In genomic region chr10:67186489-67186888, GRCm38 (mm10) we compare ENCODE assay signal across 9 mouse cellular contexts.
DNase-seq lines count a peak whose midpoint lies in the region; ATAC-seq and TF ChIP-seq lines count a peak whose summit lies in the region.
"Had no signal": no experiment of that assay in that cellular context is flagged by ENCODE, and none has a peak within 500 bp of the region (broad histone marks: within the 10 kb centered on the region; RNA-seq: fewer than 3 reads in every experiment).

No protein-coding gene starts in this region.

- ATAC-seq in kidney, embryonic 14.5 days (ENCODE audit: low FRiP score, low TSS enrichment) = no peak
- ATAC-seq in hindbrain, embryonic 13.5 days (ENCODE audit: low FRiP score) = no peak
- no peak for ATAC-seq in midbrain, embryonic 13.5 days

- no peaks in the 10 kb centered on the region for H3K27me3 ChIP-seq in kidney, embryonic 14.5 days (ENCODE audit: control insufficient read depth, insufficient read depth, low read length)
- no peaks in the 10 kb centered on the region for H3K27me3 ChIP-seq in hindbrain, embryonic 13.5 days
- H3K27me3 ChIP-seq in midbrain, embryonic 13.5 days = no peaks in the 10 kb centered on the region

- no peaks in the 10 kb centered on the region for H3K9me3 ChIP-seq in kidney, embryonic 14.5 days (ENCODE audit: control insufficient read depth, low read length)
- no peaks in the 10 kb centered on the region for H3K9me3 ChIP-seq in hindbrain, embryonic 13.5 days
- H3K9me3 ChIP-seq in midbrain, embryonic 13.5 days = no peaks in the 10 kb centered on the region

- H3K4me3 ChIP-seq in kidney, embryonic 14.5 days (ENCODE audit: low read length) = peak overlapping the region; percentile 48
- peak overlapping the region; percentile 56; the same call in 1 of the 2 replicates for H3K4me3 ChIP-seq in bone marrow macrophage, adult 2 months (ENCODE audit: insufficient read depth, low read length)
- peak overlapping the region; percentile 48 for H3K4me3 ChIP-seq in hindbrain, embryonic 13.5 days
- peak overlapping the region; percentile 43 for H3K4me3 ChIP-seq in midbrain, embryonic 13.5 days (replicated peaks)

- H3K9ac ChIP-seq in kidney, embryonic 14.5 days (ENCODE audit: low read depth, low read length) = peak overlapping the region; percentile 68; the same call in 1 of the 2 replicates
- H3K9ac ChIP-seq in hindbrain, embryonic 13.5 days = peak overlapping the region; percentile 65
- H3K9ac ChIP-seq in midbrain, embryonic 13.5 days (replicated peaks) = peak overlapping the region; percentile 52; the same call in 1 of the 2 replicates

- TF ChIP-seq CTCF in bone marrow macrophage, adult 2 months (IDR thresholded peaks at IDR 0.05; ENCODE audit: low read depth, low read length) = no peak

- H3K27ac ChIP-seq in kidney, embryonic 14.5 days (ENCODE audit: low read depth, low read length) = peak overlapping the region; percentile 59; the same call in 1 of the 2 replicates
- peak overlapping the region; percentile 79 for H3K27ac ChIP-seq in bone marrow macrophage, adult 2 months (ENCODE audit: insufficient read depth, low read depth, low read length)
- peak overlapping the region; percentile 95 for H3K27ac ChIP-seq in hindbrain, embryonic 13.5 days
- H3K27ac ChIP-seq in midbrain, embryonic 13.5 days = peak overlapping the region; percentile 69; the same call in 1 of the 2 replicates

- peaks cover 14% of the 10 kb centered on the region for H3K4me1 ChIP-seq in kidney, embryonic 14.5 days (ENCODE audit: control insufficient read depth, insufficient read depth, low read length)
- H3K4me1 ChIP-seq in bone marrow macrophage, adult 2 months (ENCODE audit: control insufficient read depth, insufficient read depth, low read length) = peaks cover 17% of the 10 kb centered on the region
- H3K4me1 ChIP-seq in hindbrain, embryonic 13.5 days (replicated peaks) = peaks cover 34% of the 10 kb centered on the region
- H3K4me1 ChIP-seq in midbrain, embryonic 13.5 days (replicated peaks) = peaks cover 27% of the 10 kb centered on the region

- DNase-seq in kidney, postnatal 10 days = no peak
- DNase-seq in ovary, adult 18-20 months (ENCODE audit: low spot score) = no peak
- DNase-seq in ovary, postnatal 14 days (ENCODE audit: low spot score) = no peak
- DNase-seq in layer of hippocampus, postnatal 36 days = no peak
- DNase-seq: gastrocnemius, postnatal 14 days had no signal

- peak overlapping the region; percentile 48 for H3K4me2 ChIP-seq in kidney, embryonic 14.5 days (replicated peaks; ENCODE audit: low read depth, low read length)
- H3K4me2 ChIP-seq in hindbrain, embryonic 13.5 days = peak overlapping the region; percentile 65
- H3K4me2 ChIP-seq in midbrain, embryonic 13.5 days (replicated peaks) = peak overlapping the region; percentile 64

- H3K36me3 ChIP-seq in kidney, embryonic 14.5 days (ENCODE audit: control insufficient read depth, insufficient read depth, low read length) = peaks cover 4% of the 10 kb centered on the region; the same call in 1 of the 2 replicates
- peaks cover 2% of the 10 kb centered on the region; the same call in 1 of the 2 replicates for H3K36me3 ChIP-seq in hindbrain, embryonic 13.5 days
- no peaks in the 10 kb centered on the region for H3K36me3 ChIP-seq in midbrain, embryonic 13.5 days

- TF ChIP-seq POLR2A in bone marrow macrophage, adult 2 months (IDR thresholded peaks at IDR 0.05; ENCODE audit: borderline replicate concordance, low read depth, low read length) = no peak
